Mouse (Mus musculus) right cerebral cortex, postnatal 25 days (tissue): ENCODE measurements around the gene Gna15.

Source experiments
- DNase-seq: peaks from one replicate; pipeline ENCODE4 v3.0.0; 2022

Gene Gna15

GRCm38 (mm10) chr10:81466066-81466465, 58.0 kb downstream of the Gna15 start:
- no peak for DNase-seq

DNA sequence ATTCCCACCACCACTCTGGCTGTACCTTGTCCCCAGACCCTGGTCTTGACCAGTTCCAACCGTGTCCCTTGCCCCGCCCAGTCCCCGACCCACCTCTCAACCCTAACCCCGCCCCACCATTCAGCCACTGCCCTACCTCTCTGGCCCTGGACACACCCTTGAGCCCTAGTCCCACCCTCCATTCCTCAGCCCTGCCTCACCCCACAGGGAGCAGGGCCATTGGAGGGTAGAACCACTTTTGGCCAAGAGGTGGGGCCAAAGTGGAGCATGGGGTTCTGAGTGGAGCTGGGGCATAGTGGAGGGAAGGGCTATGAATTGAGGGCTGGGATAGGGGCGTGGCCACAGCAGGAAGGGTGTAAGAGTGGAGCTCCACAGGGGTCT, 58.8 kb downstream of the Gna15 start:
- DNase-seq, result peak; percentile 8

- DNase-seq, result peak; percentile 33
Observed at GRCm38 (mm10) chr10:81464405-81465264, 59.4 kb downstream of the Gna15 start.

- peak; percentile 5 for DNase-seq
Observed at GRCm38 (mm10) chr10:81463531-81463930, 60.5 kb downstream of the Gna15 start.

- DNase-seq, result no peak
Observed at GRCm38 (mm10) chr10:81462917-81463316, 61.1 kb downstream of the Gna15 start.

DNA sequence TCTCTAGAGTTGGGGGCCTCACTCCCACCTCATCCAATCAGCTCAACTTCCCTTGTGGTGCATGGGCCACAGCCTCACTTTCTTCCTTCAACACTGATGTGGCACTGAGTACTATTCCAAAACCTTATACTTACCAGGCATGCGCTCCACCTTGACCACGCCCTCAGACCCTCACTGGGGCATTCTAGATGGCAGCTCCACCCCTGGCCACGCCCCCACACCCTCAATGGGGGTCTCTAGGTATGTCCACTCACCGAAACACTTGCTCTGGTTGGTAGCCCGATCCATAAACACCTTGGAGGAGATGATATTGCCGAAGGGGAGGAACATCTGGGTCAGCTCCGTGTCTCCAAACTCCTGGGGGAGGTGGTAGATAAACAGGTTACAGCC, 61.6 kb downstream of the Gna15 start:
- DNase-seq, result peak; percentile 4

- DNase-seq, result peak; percentile 7
Observed at GRCm38 (mm10) chr10:81461673-81462414, 62.2 kb downstream of the Gna15 start.

GRCm38 (mm10) chr10:81460951-81461350, 63.1 kb downstream of the Gna15 start:
- no peak for DNase-seq

- DNase-seq, result no peak
Observed at GRCm38 (mm10) chr10:81460471-81460870, 63.6 kb downstream of the Gna15 start.

GRCm38 (mm10) chr10:81459399-81459798, 64.6 kb downstream of the Gna15 start:
- no peak for DNase-seq

DNA sequence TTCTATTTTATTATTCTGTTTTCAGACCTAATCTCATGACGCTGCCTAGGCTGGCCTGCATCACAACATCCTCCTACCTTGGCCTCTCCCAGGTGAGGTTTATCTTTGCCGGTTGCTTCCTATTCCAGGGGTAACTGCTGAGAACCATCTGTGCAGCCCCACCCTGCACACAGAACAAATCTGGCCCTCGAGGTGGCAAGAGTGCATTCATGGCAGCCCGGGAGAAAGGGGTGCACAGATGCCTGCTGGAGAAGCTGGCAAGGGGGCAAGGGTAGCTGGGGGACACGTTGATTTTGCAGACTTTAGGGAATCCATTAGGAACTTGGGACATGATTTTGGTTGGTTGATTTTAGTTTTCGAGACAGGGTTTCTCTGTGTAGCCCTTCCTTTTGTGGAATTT, 65.8 kb downstream of the Gna15 start:
- peak; percentile 12 for DNase-seq

GRCm38 (mm10) chr10:81457624-81458023, 66.4 kb downstream of the Gna15 start:
- no peak for DNase-seq

- DNase-seq, result no peak
Observed at GRCm38 (mm10) chr10:81456983-81457563, 67.0 kb downstream of the Gna15 start.

- no peak for DNase-seq
Observed at GRCm38 (mm10) chr10:81455181-81455895, 68.7 kb downstream of the Gna15 start, which contains the start of gene Nfic. Gene Nfic, minus strand, starts transcription at chr10:81455635.

DNA sequence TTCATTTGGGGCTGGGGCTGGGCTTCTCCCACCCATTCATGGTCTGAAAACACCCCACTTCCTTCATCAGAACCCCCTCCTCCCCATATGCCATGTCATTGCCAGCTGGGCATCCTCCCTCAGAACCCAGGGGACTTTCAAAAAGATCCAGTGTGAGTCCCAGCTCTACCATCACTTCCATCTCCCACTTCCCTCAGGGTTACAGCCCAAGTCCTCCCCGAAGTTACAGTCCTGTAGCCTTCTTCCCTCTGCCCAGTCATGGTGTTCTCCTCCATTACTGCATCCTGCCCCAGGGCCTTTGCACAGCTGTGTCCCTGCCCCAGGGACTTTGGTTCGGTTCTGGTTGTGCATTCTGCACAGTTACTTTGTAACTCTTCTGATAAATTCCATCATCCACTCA, 69.9 kb downstream of the Gna15 start:
- no peak for DNase-seq

DNA sequence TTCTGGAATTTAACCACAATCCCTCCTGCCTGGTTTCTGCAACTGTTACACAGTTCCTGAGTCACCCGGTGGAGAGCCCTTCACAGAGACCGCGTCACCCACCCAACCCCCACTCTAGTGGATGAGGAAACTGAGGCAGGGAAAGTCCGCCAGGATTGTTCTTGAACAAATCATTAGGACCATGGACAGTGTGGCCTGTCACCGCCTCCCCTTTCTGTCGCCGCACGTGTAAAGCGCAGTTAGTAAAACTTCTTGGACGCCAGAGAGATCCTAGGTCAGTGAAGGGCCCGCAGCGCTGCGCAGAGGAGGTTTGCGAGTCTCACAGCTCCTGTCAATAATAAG, 71.1 kb downstream of the Gna15 start:
- DNase-seq, result no peak
